Mouse (Mus musculus): ENCODE data around the gene Acsm5. TPM values are rescaled to one million over a fixed set of nuclear protein-coding genes. Genes with fewer than 3 reads are reported as not detected.
"Not testable (repeated sequence)": the region's sequence is repeated elsewhere in the genome, so short reads cannot be mapped to it uniquely, and the experiment has no call there.

The Acsm5 gene
- total RNA-seq, 2 experiments from 2014 or later = 1.1 to 1.2 TPM

DNA sequence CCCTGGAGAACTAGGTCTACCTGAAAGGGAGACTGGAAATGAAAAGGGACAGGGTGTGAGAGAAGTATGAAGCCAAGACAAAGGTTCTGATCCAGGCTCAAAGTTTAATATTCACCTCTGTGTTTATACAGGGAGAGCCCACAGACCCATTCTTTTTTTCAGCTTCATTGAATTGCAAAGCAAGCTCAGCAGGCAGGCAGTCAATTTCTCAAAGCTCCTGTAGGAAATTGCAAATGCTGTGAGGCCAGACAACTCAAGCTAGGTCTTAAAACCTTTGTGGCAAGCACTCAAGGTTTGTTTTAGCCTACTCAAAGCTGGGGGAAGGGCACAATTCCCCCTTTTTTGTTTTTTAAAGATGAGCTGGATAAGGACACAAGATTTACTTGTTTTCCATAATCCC is 26.3 kb downstream of the Acsm5 start:
- no peak for DNase-seq (ENCODE audit: low spot score in 2 of 2)

DNA sequence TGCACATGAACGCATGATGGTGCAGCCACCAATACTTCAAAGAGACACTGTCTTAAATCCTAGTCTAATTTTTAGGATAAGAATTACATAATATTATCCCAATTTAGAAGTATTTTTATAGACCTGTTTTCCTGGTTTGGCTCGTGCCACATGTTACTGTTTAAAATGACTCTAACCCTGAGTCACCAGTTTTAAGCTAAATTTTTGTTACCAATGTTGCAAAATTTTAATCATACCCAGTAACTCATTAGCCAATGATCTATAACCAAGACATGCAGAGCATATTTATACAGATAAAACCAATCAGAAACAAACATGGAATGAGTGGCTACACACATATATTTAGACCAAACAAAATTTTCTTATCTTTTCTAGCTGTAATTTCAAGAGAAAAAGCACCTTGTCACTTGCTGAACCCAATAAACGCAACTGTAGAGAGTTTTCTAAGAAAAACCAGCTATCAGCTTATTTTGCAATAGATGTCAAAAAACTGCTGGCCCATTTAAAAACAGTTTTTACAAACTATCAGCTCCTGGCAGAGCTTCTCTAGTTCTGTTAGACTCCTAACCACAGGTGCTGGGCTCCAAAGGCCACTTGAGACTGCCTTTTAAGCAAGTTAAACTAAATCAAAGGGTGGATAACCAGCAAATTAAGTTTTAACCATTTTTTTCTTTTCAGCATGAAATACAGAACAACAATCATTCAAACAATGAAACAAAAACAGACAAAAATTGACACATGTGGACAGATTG is 31.4 kb downstream of the Acsm5 start:
- no peak for DNase-seq (ENCODE audit: low spot score in 2 of 2)

DNA sequence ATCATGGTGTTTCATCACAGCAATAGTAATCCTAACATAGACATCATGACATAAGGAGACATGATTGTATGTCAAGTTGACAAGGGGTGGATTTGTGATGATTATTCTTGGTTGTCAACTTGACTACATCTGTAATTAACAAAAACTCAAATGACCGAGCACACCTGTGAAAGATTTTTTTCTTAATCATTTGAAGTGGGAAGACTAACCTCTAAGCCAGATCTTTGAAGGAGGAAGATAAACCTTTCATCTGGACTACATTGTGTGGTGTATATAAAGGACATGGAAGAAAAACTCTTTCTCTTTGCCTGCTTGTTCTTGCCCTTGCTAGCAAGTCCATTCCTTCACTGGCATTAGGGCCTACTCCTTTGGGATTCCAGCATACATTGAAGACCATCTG is 34.8 kb downstream of the Acsm5 start, which contains the start of gene Acsm2:
TSS of gene Acsm2 (plus strand) at position 301 of the 400 bp plus-strand sequence.
- DNase-seq (ENCODE audit: low spot score in 2 of 2) = no peak

DNA sequence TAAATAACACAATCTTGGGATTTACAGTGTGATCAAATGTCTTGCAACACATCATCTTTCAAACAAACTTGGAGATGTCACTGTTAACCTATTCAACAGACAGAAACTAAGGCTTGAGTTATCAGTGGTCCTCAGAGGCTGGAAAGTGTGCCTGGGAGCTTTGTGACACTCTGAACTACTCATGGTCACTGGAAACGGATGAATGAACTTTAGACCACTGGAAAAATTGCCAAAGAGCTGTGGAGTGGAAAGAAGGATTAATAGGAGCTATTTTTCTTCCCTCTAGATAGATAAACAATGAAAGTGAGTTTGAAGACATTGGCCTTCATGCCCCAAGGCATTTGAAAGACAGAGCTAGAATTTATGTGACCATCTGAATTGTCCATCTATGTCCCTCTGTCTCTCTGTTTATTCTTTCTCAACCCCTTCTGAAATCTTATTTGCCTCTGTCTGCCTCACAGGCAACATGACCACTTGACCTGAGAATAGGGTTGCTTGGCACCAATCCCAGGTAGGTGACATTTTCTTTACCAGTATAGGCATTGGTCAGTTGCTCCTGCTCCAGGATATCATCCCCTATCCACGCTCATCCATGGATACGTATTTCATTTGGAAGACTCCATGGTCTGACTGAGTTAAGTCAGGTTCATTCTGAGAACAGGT is 40.7 kb downstream of the Acsm5 start:
- no peak for DNase-seq (ENCODE audit: low spot score in 2 of 2)

DNA sequence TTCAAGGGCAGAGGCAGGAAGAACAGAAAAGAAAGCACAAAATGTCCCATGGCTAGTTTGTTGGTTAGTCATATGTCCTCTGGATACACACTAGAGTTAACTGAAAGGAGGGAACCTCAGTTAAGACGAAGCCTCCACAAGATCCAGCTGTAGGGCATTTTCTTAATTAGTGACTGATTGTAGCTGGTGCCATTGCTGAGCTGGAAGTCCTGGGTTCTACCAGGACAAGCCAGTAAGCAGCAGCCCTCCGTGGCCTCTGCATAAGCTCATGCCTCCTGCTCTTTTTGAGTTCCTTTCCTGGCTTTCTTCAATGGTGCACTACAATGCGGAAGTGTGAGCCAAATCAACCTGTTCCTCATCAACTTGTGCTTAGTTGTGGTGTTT is 41.2 kb downstream of the Acsm5 start:
- no peak for DNase-seq (ENCODE audit: low spot score in 2 of 2)

DNA sequence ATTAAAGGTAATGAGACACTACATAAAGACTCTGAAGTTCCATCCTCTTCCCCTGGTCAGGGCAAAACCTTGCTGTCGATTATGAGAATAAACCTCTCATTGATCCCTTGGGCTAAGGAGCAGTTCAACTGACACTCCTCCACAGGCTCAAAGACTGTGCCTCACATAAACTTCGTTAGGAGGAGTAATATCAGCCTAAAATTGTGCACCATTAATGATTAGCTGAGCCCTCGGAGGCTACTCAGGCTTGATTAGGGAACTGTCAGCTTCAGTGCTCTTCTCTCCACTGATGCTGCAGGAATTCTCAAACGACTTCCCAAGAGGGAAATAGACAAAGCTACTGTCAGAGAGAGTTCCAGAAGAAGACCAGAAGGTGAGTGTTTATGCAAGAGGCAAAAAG is 42.2 kb downstream of the Acsm5 start:
- no peak for DNase-seq (ENCODE audit: low spot score in 2 of 2)

DNA sequence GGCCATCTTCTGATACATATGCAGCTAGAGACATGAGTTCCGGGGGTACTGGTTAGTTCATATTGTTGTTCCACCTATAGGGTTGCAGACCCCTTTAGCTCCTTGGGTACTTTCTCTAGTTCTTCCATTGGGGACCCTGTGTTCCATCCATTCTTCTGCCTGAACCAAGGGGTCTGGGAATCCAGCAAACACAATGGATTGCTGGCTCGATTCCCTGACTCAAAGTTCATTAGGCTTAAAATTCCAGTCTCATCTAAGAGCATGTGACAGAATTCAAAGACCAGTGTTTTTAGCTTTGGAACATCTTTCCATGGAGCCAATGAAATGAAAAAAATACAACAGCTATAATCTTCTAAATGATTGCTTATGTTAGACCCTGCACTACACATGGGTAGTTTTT is 43.2 kb downstream of the Acsm5 start:
- not testable (repeated sequence) for DNase-seq (ENCODE audit: low spot score in 2 of 2)

DNA sequence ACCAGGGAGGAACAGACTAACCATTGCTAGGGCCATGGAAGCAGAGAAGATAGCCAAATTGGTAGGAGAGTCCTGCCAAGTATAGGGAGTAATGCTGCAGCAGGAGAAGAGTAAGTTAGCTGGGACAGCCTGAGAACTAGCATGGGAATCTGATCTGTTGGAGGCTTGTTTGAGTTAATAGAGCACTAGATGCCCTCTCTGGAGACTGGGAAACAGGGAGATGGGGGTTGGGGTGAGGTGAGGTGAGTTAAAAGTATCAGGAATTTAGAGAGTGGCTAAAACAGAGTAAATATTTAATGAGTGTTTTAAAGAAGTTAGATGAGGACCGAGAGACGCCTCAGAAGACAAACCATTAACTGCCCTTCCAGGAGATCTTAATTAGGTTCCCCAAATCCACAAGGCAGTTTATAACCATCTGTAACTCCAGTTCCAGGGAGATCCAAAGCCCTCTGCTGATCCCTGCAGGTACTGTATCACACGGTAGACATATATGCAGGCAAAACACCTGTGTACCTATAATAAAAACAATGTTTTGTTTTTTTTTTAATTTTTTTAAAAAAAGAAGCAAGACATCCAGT is 75.4 kb downstream of the Acsm5 start:
- DNase-seq (ENCODE audit: low spot score in 2 of 2) = no peak

Other genes starting within 250 kb of the Acsm5 start
- gene Gp2, start 60.2 kb upstream of the Acsm5 start, total RNA-seq (2021) = not detected
- not detected for gene Umod, start 40.2 kb upstream of the Acsm5 start, total RNA-seq (2021)
- gene Pdilt, start 4.0 kb downstream of the Acsm5 start, total RNA-seq (2021) = not detected
- not detected for gene Acsm2, start 34.9 kb downstream of the Acsm5 start, total RNA-seq (2021)
- not detected for gene Acsm1, start 87.6 kb downstream of the Acsm5 start, total RNA-seq (2021)
- gene Acsm4, start 170.6 kb downstream of the Acsm5 start, total RNA-seq (2021) = not detected
- 10 to 100 TPM; 49.5 to 50.4 TPM for gene Thumpd1, start 201.3 kb downstream of the Acsm5 start, total RNA-seq (2021)
- gene Acsm3, start 241.5 kb downstream of the Acsm5 start, total RNA-seq (2021) = not detected

Data from layer of hippocampus, adult 18-20 months (tissue).